Mouse (Mus musculus): ENCODE data around the gene Lrrc8e. TPM values are rescaled to one million over a fixed set of nuclear protein-coding genes. Genes with fewer than 3 reads are reported as not detected.
A peak's percentile ranks its signal among the peaks of the same experiment; 100 is the strongest.

The Lrrc8e gene
- polyA plus RNA-seq, 1 experiment from 2014 or later, result 0.11 TPM

DNA sequence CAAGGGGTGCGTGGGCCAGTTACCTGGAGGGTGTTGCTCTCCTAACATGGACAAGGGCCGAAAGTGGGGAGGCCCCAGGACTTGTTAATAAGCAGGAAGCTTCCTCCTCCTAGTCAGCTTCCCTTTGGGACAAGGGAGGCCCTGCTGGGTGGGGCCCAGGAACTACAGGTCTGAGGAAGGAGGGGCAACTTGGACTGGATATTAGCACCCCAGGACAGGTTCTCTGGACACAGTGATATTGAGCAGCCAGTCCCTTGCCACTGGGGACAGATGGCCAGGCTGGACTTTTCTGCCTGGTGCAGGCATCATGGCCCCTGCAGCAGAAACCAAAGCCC lies 19.6 kb upstream of the Lrrc8e start:
- Histone ChIP-seq H3K4me3 (ENCODE audit: low read depth, low read length) (no peak overlapping the region), H3K36me3 (replicated peaks; ENCODE audit: insufficient read depth, low read length) (no peaks in the 10 kb centered on the region), H3K9me3 (ENCODE audit: low read length) (no peaks in the 10 kb centered on the region), H3K4me1 (ENCODE audit: insufficient read depth) (no peaks in the 10 kb centered on the region), H3K4me2 (ENCODE audit: low read depth, low read length) (no peak overlapping the region), H3K27me3 (ENCODE audit: insufficient read depth, low read length) (peaks cover 19% of the 10 kb centered on the region), H3K27ac (ENCODE audit: low read depth) (no peak overlapping the region), H3K9ac (replicated peaks) (no peak overlapping the region)
- TF ChIP-seq CTCF (IDR thresholded peaks at IDR 0.05; ENCODE audit: low read depth) (no peak), EP300 (IDR thresholded peaks at IDR 0.05; ENCODE audit: low read depth) (no peak)
- no peak for DNase-seq
- 68% methylated on average over 2 of the region's 2 CpGs for WGBS (ENCODE audit: insufficient replicate concordance)
- no peak for ATAC-seq

DNA sequence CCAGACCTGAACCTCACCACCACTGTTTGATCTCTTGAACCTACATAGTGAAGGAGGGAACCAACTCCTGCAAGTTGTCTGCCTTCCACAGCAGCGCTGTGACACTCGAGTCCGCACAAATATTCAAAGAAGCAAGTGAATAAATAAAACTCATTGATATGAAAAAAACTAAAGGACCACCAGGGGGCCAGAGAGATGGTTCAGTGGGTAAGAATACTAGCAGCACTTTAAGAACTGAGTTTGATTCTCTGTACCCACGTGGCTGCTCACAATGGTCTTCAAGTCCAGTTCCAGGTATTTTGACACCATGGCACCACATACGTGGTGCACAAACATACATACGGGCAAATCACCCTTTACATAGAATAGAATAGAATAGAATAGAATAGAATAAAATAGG lies 15.5 kb upstream of the Lrrc8e start:
- TF ChIP-seq CTCF (IDR thresholded peaks at IDR 0.05; ENCODE audit: low read depth) (0 out of 2 replicates have a peak, but pooled peaks have one; percentile 17), EP300 (IDR thresholded peaks at IDR 0.05; ENCODE audit: low read depth) (no peak)

GRCm38 (mm10) chr8:4212809-4213209 lies 13.8 kb upstream of the Lrrc8e start:
- WGBS (ENCODE audit: insufficient replicate concordance), result under 1% methylated on average over 25 of the region's 25 CpGs
- Histone ChIP-seq H3K4me1 (ENCODE audit: insufficient read depth) (peaks cover 28% of the 10 kb centered on the region), H3K4me2 (ENCODE audit: low read depth, low read length) (peak overlapping the region; percentile 71), H3K9me3 (ENCODE audit: low read length) (no peaks in the 10 kb centered on the region), H3K9ac (replicated peaks) (peak overlapping the region; percentile 57; the same call in 1 of the 2 replicates), H3K4me3 (ENCODE audit: low read depth, low read length) (peak overlapping the region; percentile 45), H3K27me3 (ENCODE audit: insufficient read depth, low read length) (peaks cover 41% of the 10 kb centered on the region), H3K27ac (ENCODE audit: low read depth) (no peak overlapping the region), H3K36me3 (replicated peaks; ENCODE audit: insufficient read depth, low read length) (no peaks in the 10 kb centered on the region)
- ATAC-seq (peak; percentile 28), DNase-seq (peak; percentile 40)
- TF ChIP-seq CTCF (IDR thresholded peaks at IDR 0.05; ENCODE audit: low read depth) (no peak), EP300 (IDR thresholded peaks at IDR 0.05; ENCODE audit: low read depth) (no peak)

More for the DNA sequence above, 15.5 kb upstream of the Lrrc8e start:
- Histone ChIP-seq H3K4me1 (ENCODE audit: insufficient read depth) (peaks cover 18% of the 10 kb centered on the region), H3K36me3 (replicated peaks; ENCODE audit: insufficient read depth, low read length) (no peaks in the 10 kb centered on the region), H3K9ac (replicated peaks) (no peak overlapping the region), H3K4me3 (ENCODE audit: low read depth, low read length) (no peak overlapping the region), H3K4me2 (ENCODE audit: low read depth, low read length) (no peak overlapping the region), H3K9me3 (ENCODE audit: low read length) (no peaks in the 10 kb centered on the region), H3K27ac (ENCODE audit: low read depth) (no peak overlapping the region), H3K27me3 (ENCODE audit: insufficient read depth, low read length) (peaks cover 34% of the 10 kb centered on the region)
- no peak for ATAC-seq
- DNase-seq, result no peak
- WGBS (ENCODE audit: insufficient replicate concordance), result 70% methylated on average over 6 of the region's 6 CpGs

DNA sequence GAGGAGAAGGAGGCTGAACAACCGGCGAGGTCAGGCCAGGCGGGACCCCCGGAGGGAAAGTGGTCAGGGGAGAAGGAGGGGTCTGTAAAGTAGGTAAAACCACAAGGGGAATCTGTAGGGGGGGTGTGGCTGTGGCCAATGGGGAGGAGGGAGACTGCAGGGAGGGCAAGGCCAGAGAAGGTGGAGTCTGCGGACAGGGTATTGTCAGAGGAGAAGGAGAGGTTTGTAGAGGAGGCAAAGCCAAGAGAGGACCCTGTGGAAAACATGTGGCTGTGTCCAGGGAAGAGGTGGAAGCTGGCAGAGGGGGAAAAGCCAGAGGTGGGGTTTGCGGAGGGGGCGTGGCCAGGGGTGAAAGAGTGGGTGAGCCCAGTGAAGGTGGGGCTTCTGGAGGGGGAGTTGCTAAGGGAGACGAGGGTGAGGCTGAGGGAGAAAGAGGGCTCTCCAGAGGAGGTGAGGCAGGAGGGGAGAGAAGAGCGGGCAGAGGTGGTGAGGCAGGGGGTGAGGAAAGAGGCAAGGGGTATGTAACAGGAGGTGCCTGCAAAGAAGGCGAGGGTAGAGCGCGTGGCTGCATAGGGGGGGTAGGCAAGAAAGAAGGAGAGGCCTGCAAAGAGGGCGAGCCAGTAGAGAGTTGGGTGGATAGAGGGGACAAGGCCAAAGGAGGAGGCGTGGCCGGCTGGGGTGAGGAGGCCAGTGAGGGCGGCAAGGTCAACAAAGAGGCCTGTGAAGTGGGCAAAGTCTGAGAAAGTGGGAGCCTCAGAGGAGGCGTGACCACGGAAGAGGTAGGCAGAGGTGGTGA lies 13.2 kb upstream of the Lrrc8e start:
- no peaks in the 10 kb centered on the region for H3K36me3 ChIP-seq (replicated peaks; ENCODE audit: insufficient read depth, low read length)
- peak overlapping the region; percentile 57; the same call in 1 of the 2 replicates for H3K9ac ChIP-seq (replicated peaks)
- peak; percentile 59 for DNase-seq
- WGBS (ENCODE audit: insufficient replicate concordance), result 3% methylated on average over 18 of the region's 18 CpGs
- peaks cover 28% of the 10 kb centered on the region for H3K4me1 ChIP-seq (ENCODE audit: insufficient read depth)
- no peak for TF ChIP-seq EP300 (IDR thresholded peaks at IDR 0.05; ENCODE audit: low read depth)
- no peak for TF ChIP-seq CTCF (IDR thresholded peaks at IDR 0.05; ENCODE audit: low read depth)
- no peaks in the 10 kb centered on the region for H3K9me3 ChIP-seq (ENCODE audit: low read length)
- H3K27me3 ChIP-seq (ENCODE audit: insufficient read depth, low read length), result peaks cover 46% of the 10 kb centered on the region
- H3K27ac ChIP-seq (ENCODE audit: low read depth), result no peak overlapping the region
- ATAC-seq, result peak; percentile 60
- peak overlapping the region; percentile 45 for H3K4me3 ChIP-seq (ENCODE audit: low read depth, low read length)
- peak overlapping the region; percentile 71 for H3K4me2 ChIP-seq (ENCODE audit: low read depth, low read length)

GRCm38 (mm10) chr8:4214006-4214980 lies 12.3 kb upstream of the Lrrc8e start:
- DNase-seq, result peak; percentile 72
- ATAC-seq, result peak; percentile 77
- Histone ChIP-seq H3K9me3 (ENCODE audit: low read length) (no peaks in the 10 kb centered on the region), H3K4me3 (ENCODE audit: low read depth, low read length) (peak overlapping the region; percentile 45), H3K36me3 (replicated peaks; ENCODE audit: insufficient read depth, low read length) (no peaks in the 10 kb centered on the region), H3K4me1 (ENCODE audit: insufficient read depth) (peaks cover 28% of the 10 kb centered on the region), H3K4me2 (ENCODE audit: low read depth, low read length) (peak overlapping the region; percentile 71), H3K27ac (ENCODE audit: low read depth) (no peak overlapping the region), H3K9ac (replicated peaks) (no peak overlapping the region), H3K27me3 (ENCODE audit: insufficient read depth, low read length) (peaks cover 46% of the 10 kb centered on the region)
- 6% methylated on average over 33 of the region's 33 CpGs for WGBS (ENCODE audit: insufficient replicate concordance)
- no peak for TF ChIP-seq EP300 (IDR thresholded peaks at IDR 0.05; ENCODE audit: low read depth)
- TF ChIP-seq CTCF (IDR thresholded peaks at IDR 0.05; ENCODE audit: low read depth), result no peak

- Histone ChIP-seq H3K9ac (replicated peaks) (no peak overlapping the region), H3K27ac (ENCODE audit: low read depth) (no peak overlapping the region), H3K27me3 (ENCODE audit: insufficient read depth, low read length) (peaks cover 46% of the 10 kb centered on the region), H3K9me3 (ENCODE audit: low read length) (no peaks in the 10 kb centered on the region), H3K4me1 (ENCODE audit: insufficient read depth) (peaks cover 28% of the 10 kb centered on the region), H3K4me2 (ENCODE audit: low read depth, low read length) (no peak overlapping the region), H3K36me3 (replicated peaks; ENCODE audit: insufficient read depth, low read length) (no peaks in the 10 kb centered on the region), H3K4me3 (ENCODE audit: low read depth, low read length) (peak overlapping the region; percentile 40; the same call in 1 of the 2 replicates)
- ATAC-seq (no peak), DNase-seq (no peak)
- TF ChIP-seq CTCF (IDR thresholded peaks at IDR 0.05; ENCODE audit: low read depth), result no peak
- TF ChIP-seq EP300 (IDR thresholded peaks at IDR 0.05; ENCODE audit: low read depth), result no peak
- WGBS (ENCODE audit: insufficient replicate concordance), result 21% methylated on average over 18 of the region's 18 CpGs
These were observed 10.3 kb upstream of the Lrrc8e start for GRCm38 (mm10) chr8:4216296-4216695.

Measured in liver, postnatal 0 days (tissue).